Mouse (Mus musculus) hindbrain, embryonic 11.5 days (tissue): ENCODE results near the gene Traf6. TPM values are rescaled to one million over a fixed set of nuclear protein-coding genes. Genes with fewer than 3 reads are reported as not detected.
A peak's percentile ranks its signal among the peaks of the same experiment; 100 is the strongest.

ENCODE experiments used
- ATAC-seq: fragments of 200-750 bp; cut with Nextera tagmentation; 2 replicates; pipeline ENCODE4 v1.8.0; 2017; ENCODE audit warnings: mild to moderate bottlenecking, moderate TSS enrichment, moderate library complexity; ENCODE audit not compliant: low FRiP score
- DNase-seq: peaks from one replicate; pipeline ENCODE4 v3.0.0-alpha.2; 2015; ENCODE audit warnings: low spot score
- H3K27ac ChIP-seq: fragments of 300-500 bp; sonication (generic); 2 replicates; pipeline ENCODE4 v1.5.1; 2014; ENCODE audit warnings: mild to moderate bottlenecking, low read depth, low read length
- H3K27me3 ChIP-seq: fragments of 300-500 bp; sonication (generic); 2 replicates; pipeline ENCODE4 v1.6.1; 2014; ENCODE audit warnings: mild to moderate bottlenecking, low read length, moderate library complexity, mixed read lengths; ENCODE audit not compliant: control insufficient read depth, insufficient read depth
- H3K36me3 ChIP-seq: fragments of 300-500 bp; sonication (generic); 2 replicates; pipeline ENCODE4 v1.6.1; 2014; ENCODE audit warnings: mild to moderate bottlenecking, low read length, moderate library complexity, mixed read lengths; ENCODE audit not compliant: control insufficient read depth, insufficient read depth
- H3K4me1 ChIP-seq: fragments of 300-500 bp; sonication (generic); replicated peaks from 2 replicates; pipeline ENCODE4 v1.6.1; 2014; ENCODE audit warnings: low read length, mixed read lengths; ENCODE audit not compliant: control insufficient read depth, insufficient read depth
- H3K4me2 ChIP-seq: fragments of 300-500 bp; sonication (generic); replicated peaks from 2 replicates; pipeline ENCODE4 v1.6.1; 2014; ENCODE audit warnings: mild to moderate bottlenecking, low read depth, low read length
- H3K4me3 ChIP-seq: fragments of 300-500 bp; sonication (generic); 2 replicates; pipeline ENCODE4 v1.5.1; 2014; ENCODE audit warnings: low read depth, low read length
- H3K9ac ChIP-seq: fragments of 300-500 bp; sonication (generic); 2 replicates; pipeline ENCODE4 v1.6.1; 2014; ENCODE audit warnings: low read depth, low read length
- H3K9me3 ChIP-seq: fragments of 300-500 bp; sonication (generic); 2 replicates; pipeline ENCODE4 v1.6.1; 2016; ENCODE audit warnings: low read length; ENCODE audit not compliant: control insufficient read depth
- WGBS: fragments of 180-500 bp; shearing (Covaris S2); extraction: QIAGEN DNeasy Blood & Tissue Kit; methylation state at CpG from one replicate; pipeline ENCODE4 v1.1.7; 2014; 5-methylcytosine and 5-hydroxymethylcytosine counted together
- polyA plus RNA-seq: library from polyadenylated mRNA; unstranded; fragments of >200 nt; fragmentation: Nextera tagmentation; extraction: Ambion mirVana; gene quantifications from 2 replicates; pipeline ENCODE4 v1.2.1, GENCODE M21; 2014

Gene Traf6
- polyA plus RNA-seq, 1 experiment from 2014 or later = 16.5 TPM

DNA sequence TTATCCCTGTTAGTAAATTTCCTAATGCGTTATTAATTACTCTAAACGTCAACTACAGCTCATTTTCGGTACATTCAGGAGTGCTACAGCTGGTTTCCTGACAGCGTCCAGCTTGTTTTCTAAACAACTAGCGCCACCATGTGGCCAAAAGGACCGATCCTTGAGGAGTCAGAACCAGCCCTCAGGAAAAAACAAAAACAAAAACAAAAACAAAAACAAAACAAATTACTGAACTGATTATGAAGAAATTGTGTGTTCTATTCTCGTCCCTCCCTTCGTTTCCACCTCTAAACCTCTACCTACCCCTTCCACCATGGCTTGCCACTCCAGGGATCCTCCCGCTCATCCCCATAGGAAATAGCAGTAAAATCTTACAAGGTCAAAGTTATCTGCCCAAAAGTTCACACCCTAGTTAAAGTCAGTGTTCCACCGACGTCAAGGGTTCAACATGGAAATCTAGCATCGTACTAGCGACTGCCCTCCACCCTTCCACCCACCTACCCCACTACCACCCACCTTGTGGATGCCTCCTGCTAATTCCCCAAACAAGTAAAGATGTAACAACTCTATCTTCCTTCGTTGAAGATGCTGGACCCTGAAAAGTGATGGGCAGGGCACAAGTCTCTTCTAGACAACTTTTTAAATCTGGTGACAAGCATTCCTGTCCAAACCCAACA is 25.2 kb upstream of the Traf6 start:
- H3K9ac ChIP-seq = peak overlapping the region; percentile 36; the same call in 1 of the 2 replicates
- no peaks in the 10 kb centered on the region for H3K4me1 ChIP-seq
- H3K4me3 ChIP-seq = peak overlapping the region; percentile 13; the same call in 1 of the 2 replicates
- peak; percentile 88 for DNase-seq
- ATAC-seq = peak; percentile 71; the same call in 1 of the 2 replicates
- H3K4me2 ChIP-seq = peak overlapping the region; percentile 37
- H3K36me3 ChIP-seq = no peaks in the 10 kb centered on the region
- H3K27me3 ChIP-seq = no peaks in the 10 kb centered on the region
- H3K27ac ChIP-seq = no peak overlapping the region
- 19% methylated on average over 14 of the region's 14 CpGs for WGBS
- H3K9me3 ChIP-seq = no peaks in the 10 kb centered on the region

DNA sequence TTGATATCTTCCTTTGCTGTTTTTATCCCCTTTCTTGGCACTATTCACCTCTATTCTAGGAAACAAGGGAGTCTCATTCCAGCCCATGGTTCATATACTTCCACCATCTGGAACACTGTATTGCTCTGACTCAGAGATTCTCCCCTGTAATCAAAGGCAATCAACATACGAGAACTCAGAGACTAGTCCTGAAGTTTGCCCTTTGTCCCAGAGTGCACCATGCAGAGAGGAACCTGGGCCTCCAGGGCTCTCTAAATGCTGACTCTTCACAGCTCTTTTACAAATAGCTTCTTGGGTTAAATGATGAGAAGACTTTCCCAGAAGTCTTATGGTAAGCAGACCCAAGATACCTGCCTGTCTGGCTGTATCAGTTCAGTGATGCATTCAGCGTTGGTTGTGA is 17.7 kb upstream of the Traf6 start:
- H3K4me3 ChIP-seq = no peak overlapping the region
- H3K4me2 ChIP-seq = no peak overlapping the region
- no peaks in the 10 kb centered on the region for H3K27me3 ChIP-seq
- no peak overlapping the region for H3K9ac ChIP-seq
- no peak overlapping the region for H3K27ac ChIP-seq
- no peaks in the 10 kb centered on the region for H3K36me3 ChIP-seq
- H3K9me3 ChIP-seq = no peaks in the 10 kb centered on the region
- 77% methylated on average over 2 of the region's 2 CpGs for WGBS
- no peaks in the 10 kb centered on the region for H3K4me1 ChIP-seq
- no peak for DNase-seq
- no peak for ATAC-seq

DNA sequence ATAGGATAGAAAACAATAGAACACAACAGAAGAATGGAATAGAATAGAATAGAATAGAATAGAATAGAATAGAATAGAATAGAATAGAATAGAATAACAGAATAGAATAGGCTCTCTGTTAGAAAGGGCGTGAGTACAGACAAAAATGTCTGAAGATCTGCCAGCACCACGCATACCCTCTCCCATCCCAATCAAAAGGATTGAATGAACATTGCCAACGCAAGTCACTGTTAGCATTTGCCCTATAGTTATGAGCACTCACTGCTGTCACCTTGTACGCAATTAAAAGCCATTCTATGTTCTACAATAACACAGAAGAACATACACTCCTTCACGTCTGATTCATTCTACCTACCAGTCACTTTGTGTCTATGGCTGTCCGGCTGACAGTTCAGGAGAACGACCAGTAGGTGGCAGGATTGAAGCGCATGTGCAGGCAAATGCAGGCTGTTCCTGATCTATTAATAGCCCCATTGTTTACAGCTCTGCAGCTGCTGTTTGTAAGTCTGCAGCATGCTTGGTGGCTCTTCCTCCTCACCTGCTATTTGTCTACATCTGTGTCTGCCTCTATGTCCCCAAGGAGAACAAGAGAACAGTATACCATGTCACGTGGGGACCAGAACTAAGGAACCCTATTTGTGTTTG is 13.0 kb upstream of the Traf6 start:
- 24% methylated on average over 9 of the region's 9 CpGs for WGBS
- H3K9me3 ChIP-seq = no peaks in the 10 kb centered on the region
- H3K4me2 ChIP-seq = no peak overlapping the region
- H3K9ac ChIP-seq = no peak overlapping the region
- no peak overlapping the region for H3K27ac ChIP-seq
- H3K36me3 ChIP-seq = no peaks in the 10 kb centered on the region
- no peaks in the 10 kb centered on the region for H3K4me1 ChIP-seq
- DNase-seq = peak; percentile 87
- H3K27me3 ChIP-seq = no peaks in the 10 kb centered on the region
- H3K4me3 ChIP-seq = no peak overlapping the region
- peak; percentile 90 for ATAC-seq

DNA sequence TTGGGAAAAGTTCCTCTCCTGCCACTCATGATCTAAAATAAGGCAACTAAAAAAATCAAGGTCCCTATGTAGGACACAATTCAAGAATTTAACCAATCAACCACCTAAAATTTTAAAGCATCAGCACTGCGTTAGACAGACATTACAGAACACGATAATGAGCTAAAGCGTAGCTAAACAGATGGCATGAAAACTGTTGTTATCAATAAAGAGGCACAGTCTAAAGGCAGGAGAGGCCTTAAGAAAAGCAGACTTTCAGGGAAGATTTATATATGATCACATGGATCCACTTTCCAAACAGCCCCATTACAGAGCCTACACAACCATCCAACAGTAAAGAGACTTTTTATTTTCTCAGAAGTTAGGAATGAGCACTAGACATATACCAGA is 12.5 kb upstream of the Traf6 start:
- no peaks in the 10 kb centered on the region for H3K27me3 ChIP-seq
- H3K36me3 ChIP-seq = no peaks in the 10 kb centered on the region
- DNase-seq (no peak), ATAC-seq (peak; percentile 47)
- no peak overlapping the region for H3K4me2 ChIP-seq
- 86% methylated on average over 3 of the region's 3 CpGs for WGBS
- no peaks in the 10 kb centered on the region for H3K4me1 ChIP-seq
- no peak overlapping the region for H3K9ac ChIP-seq
- H3K4me3 ChIP-seq = no peak overlapping the region
- no peak overlapping the region for H3K27ac ChIP-seq
- no peaks in the 10 kb centered on the region for H3K9me3 ChIP-seq

DNA sequence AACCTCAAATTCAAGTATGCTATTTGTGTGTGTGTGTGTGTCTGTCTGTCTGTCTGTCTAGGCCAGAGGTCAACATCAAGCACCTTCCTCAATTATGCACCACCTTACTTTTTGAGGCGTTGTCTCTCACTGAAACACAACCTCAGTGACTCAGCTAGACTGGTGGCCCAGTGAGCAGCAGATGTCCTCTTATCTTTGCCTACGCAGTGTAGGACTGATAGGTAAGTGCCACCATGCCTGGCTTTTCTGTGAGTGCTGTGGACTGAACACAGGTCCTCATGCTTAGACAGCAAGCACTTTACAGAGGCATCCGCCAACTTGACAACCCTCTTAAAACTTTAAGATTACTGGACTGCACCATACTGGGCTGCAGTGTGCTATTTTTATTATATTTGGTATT is 9.5 kb upstream of the Traf6 start:
- no peak for ATAC-seq
- WGBS = 93% methylated on average over 3 of the region's 3 CpGs

DNA sequence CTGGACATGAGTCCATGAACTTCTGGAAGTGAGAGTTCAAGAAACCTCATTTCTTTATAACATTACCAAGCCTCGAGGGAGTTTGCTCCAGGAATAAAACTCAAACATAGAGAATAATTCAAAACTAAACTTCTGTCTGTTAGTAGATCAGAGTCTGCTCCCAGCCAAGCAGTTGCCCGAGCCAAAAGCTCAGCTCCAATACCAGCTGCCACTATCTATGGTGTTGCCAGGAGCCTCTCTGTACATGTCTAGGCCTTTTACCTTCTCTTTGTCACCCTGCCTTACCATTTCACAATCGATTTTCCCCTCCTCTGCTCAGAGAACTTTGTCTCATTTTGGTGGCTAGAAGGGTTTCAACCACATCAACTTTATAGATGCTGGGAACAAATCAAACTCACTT is 4.7 kb upstream of the Traf6 start:
- 83% methylated on average over 3 of the region's 3 CpGs for WGBS

More for the DNA sequence above, 9.5 kb upstream of the Traf6 start:
- H3K9ac ChIP-seq = no peak overlapping the region
- no peaks in the 10 kb centered on the region for H3K4me1 ChIP-seq
- H3K27ac ChIP-seq = no peak overlapping the region
- H3K4me3 ChIP-seq = no peak overlapping the region
- H3K36me3 ChIP-seq = no peaks in the 10 kb centered on the region
- no peak for DNase-seq
- no peaks in the 10 kb centered on the region for H3K27me3 ChIP-seq
- H3K9me3 ChIP-seq = no peaks in the 10 kb centered on the region
- no peak overlapping the region for H3K4me2 ChIP-seq

DNA sequence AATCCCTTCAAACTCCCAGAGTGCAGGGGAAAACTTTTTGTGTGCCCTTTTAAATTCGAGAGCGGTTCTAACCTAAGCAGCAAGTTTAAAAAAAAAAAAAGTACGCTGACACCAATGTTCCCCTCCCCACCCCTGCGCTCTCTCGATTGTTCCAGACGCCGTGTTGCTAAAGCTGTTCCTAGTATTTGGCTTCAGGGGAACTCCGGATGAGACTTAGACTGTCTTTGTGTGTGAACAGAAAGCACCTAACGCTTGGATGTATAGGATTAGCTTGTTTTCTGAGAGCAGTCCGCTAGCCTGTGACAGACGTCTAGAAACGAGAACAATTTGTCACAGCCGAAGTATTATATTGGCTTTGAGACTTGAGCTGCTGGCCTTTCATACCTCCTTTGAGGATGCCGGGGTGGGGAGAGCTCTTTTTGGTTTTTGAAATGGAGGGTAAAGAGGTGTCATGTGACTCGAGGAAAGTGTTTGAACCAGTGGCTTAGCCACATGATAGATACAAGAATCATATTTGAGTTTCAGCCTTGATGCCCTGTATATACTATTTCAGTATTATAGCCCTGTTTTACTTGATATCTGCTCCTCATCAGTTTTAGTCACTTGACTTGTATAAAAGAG is 1.0 kb downstream of the Traf6 start:
- Histone ChIP-seq H3K4me1 (no peaks in the 10 kb centered on the region; the same call in 1 of the 2 replicates), H3K4me3 (peak overlapping the region; percentile 98), H3K27me3 (no peaks in the 10 kb centered on the region), H3K9ac (peak overlapping the region; percentile 96), H3K9me3 (no peaks in the 10 kb centered on the region), H3K36me3 (no peaks in the 10 kb centered on the region), H3K4me2 (peak overlapping the region; percentile 57), H3K27ac (no peak overlapping the region)
- no peak for ATAC-seq
- peak; percentile 41 for DNase-seq
- WGBS = 4% methylated on average over 15 of the region's 15 CpGs

More for the DNA sequence above, 4.7 kb upstream of the Traf6 start:
- H3K4me1 ChIP-seq = no peaks in the 10 kb centered on the region
- H3K36me3 ChIP-seq = no peaks in the 10 kb centered on the region
- no peaks in the 10 kb centered on the region for H3K27me3 ChIP-seq
- ATAC-seq (no peak), DNase-seq (no peak)
- H3K27ac ChIP-seq = no peak overlapping the region
- no peak overlapping the region for H3K9ac ChIP-seq
- no peaks in the 10 kb centered on the region for H3K9me3 ChIP-seq
- H3K4me2 ChIP-seq = no peak overlapping the region
- H3K4me3 ChIP-seq = no peak overlapping the region

DNA sequence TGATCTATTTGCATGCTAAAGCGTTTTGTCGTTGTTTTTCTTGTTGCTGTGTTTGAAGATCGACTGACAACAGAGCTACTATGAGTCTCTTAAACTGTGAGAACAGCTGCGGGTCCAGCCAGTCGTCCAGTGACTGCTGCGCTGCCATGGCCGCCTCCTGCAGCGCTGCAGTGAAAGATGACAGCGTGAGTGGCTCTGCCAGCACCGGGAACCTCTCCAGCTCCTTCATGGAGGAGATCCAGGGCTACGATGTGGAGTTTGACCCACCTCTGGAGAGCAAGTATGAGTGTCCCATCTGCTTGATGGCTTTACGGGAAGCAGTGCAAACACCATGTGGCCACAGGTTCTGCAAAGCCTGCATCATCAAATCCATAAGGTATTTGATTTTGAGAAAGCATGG is 6.2 kb downstream of the Traf6 start:
- Histone ChIP-seq H3K4me1 (no peaks in the 10 kb centered on the region; the same call in 1 of the 2 replicates), H3K27ac (no peak overlapping the region), H3K4me2 (no peak overlapping the region), H3K4me3 (no peak overlapping the region), H3K9me3 (no peaks in the 10 kb centered on the region), H3K36me3 (no peaks in the 10 kb centered on the region; the same call in 1 of the 2 replicates), H3K9ac (no peak overlapping the region), H3K27me3 (no peaks in the 10 kb centered on the region)
- 91% methylated on average over 12 of the region's 12 CpGs for WGBS
- no peak for DNase-seq
- ATAC-seq = no peak
